ENCODE assay signal across 10 mouse cellular contexts in genomic region chr6:15727681-15728410, GRCm38 (mm10). TPM values are rescaled to one million over a fixed set of nuclear protein-coding genes. Genes with fewer than 3 reads are reported as not detected.
DNase-seq lines count a peak whose midpoint lies in the region; ATAC-seq and TF ChIP-seq lines count a peak whose summit lies in the region.
"Had no signal": no experiment of that assay in that cellular context is flagged by ENCODE, and none has a peak within 500 bp of the region (broad histone marks: within the 10 kb centered on the region; RNA-seq: fewer than 3 reads in every experiment).

No protein-coding gene starts in this region.

- CTCF ChIA-PET in Patski (lab: Charles Lee), result interaction anchor here (0.8 to 10.6 kb wide), 5 partner anchors 10 to 80 kb away, joined by 3 to 51 read pairs (median 5); no protein-coding TSS in a partner anchor

- intact Hi-C loops in heart, postnatal 36 days (cut with DNase I), result no loop called here

- peak overlapping the region; percentile 26; the same call in 1 of the 2 replicates for H3K27ac ChIP-seq in heart, embryonic 12.5 days (ENCODE audit: poor library complexity, severe bottlenecking)
- H3K27ac ChIP-seq: embryonic facial prominence, embryonic 15.5 days had no signal

- H3K4me3 ChIP-seq in heart, embryonic 12.5 days, result no peak overlapping the region
- H3K4me3 ChIP-seq: embryonic facial prominence, embryonic 15.5 days had no signal

- DNase-seq in heart, postnatal 36 days, result no peak
- peak; percentile 92 for DNase-seq in Patski (ENCODE audit: low read depth, low spot score)
- peak; percentile 46 for DNase-seq in kidney, postnatal 25 days
- no peak for DNase-seq in cerebellum, postnatal 25 days
- no peak for DNase-seq in right cerebral cortex, postnatal 10 days (ENCODE audit: low spot score in 2 of 2)
- DNase-seq: right cerebral cortex, postnatal 14 days; thymus, postnatal 25 days had no signal

- no peak for TF ChIP-seq CTCF in Patski (IDR thresholded peaks at IDR 0.05)

- H3K4me2 ChIP-seq in heart, embryonic 12.5 days, result no peak overlapping the region
- H3K4me2 ChIP-seq: embryonic facial prominence, embryonic 15.5 days had no signal

- POLR2A ChIA-PET in Patski (lab: Charles Lee), result interaction anchor here (0.6 to 2.0 kb wide), 4 partner anchors 67 to 189 kb away, joined by 3 to 7 read pairs (median 4); no protein-coding TSS in a partner anchor

- no peaks in the 10 kb centered on the region for H3K9me3 ChIP-seq in heart, embryonic 12.5 days (replicated peaks)
- H3K9me3 ChIP-seq: embryonic facial prominence, embryonic 15.5 days had no signal

- no peaks in the 10 kb centered on the region for H3K36me3 ChIP-seq in heart, embryonic 12.5 days
- H3K36me3 ChIP-seq: embryonic facial prominence, embryonic 15.5 days had no signal

- no peak for ATAC-seq in heart, embryonic 12.5 days (ENCODE audit: insufficient number of reproducible peaks, low FRiP score)
- ATAC-seq in Patski, result peak; percentile 91
- ATAC-seq in granulocyte monocyte progenitor cell, adult 5-6 weeks (replicated peaks; ENCODE audit: poor library complexity, severe bottlenecking), result peak; percentile 50

- H3K4me1 ChIP-seq in heart, embryonic 12.5 days (replicated peaks), result peaks cover 24% of the 10 kb centered on the region

- WGBS in heart, embryonic 12.5 days, result 55% methylated on average over 4 of the region's 4 CpGs

- in situ Hi-C loops in Patski (cut with MboI; ENCODE audit: low pct_unique_long_range_greater_than_20kb), result loop anchor here (5.0 to 25.0 kb wide), 3 partner anchors 64 to 1834 kb away; partner anchors contain the start of gene Tes

- no peaks in the 10 kb centered on the region for H3K27me3 ChIP-seq in heart, embryonic 12.5 days (replicated peaks)
- H3K27me3 ChIP-seq in Patski, result no peaks in the 10 kb centered on the region
- H3K27me3 ChIP-seq: embryonic facial prominence, embryonic 15.5 days had no signal

- no peak overlapping the region for H3K9ac ChIP-seq in heart, embryonic 12.5 days
- H3K9ac ChIP-seq: embryonic facial prominence, embryonic 15.5 days had no signal

RNA-seq across cellular contexts. Expression of gene Mdfic, which starts 7.4 kb away (rescaled TPM):
- 7.0 and 7.8 TPM in 2 replicates for polyA plus RNA-seq in heart, embryonic 12.5 days (2016; fragmentation: Nextera tagmentation; extraction: Ambion mirVana)
- total RNA-seq in heart, postnatal 36 days (2021), result 10 to 100 TPM; 15.3 to 17.9 TPM
- 123 TPM for polyA plus RNA-seq in Patski (2021)
- 10.8 and 13.3 TPM in 2 replicates for total RNA-seq in granulocyte monocyte progenitor cell, adult 5-6 weeks (2014; fragmentation: Nextera tagmentation)
- total RNA-seq in granulocyte monocyte progenitor cell, adult 5-6 weeks (2017), result 8.7 and 15.6 TPM in 2 replicates

Comparison
In these comparisons a context has a peak if more than half of its experiments do, and no peak if none do; other contexts are left out.
1. DNase-seq: peak in Patski (single experiment) and kidney, postnatal 25 days (2 of 2); none in heart, postnatal 36 days (0 of 2), cerebellum, postnatal 25 days (0 of 2) and right cerebral cortex, postnatal 10 days (0 of 2).